Mouse (Mus musculus) liver, embryonic 12.5 days (tissue): ENCODE measurements around the gene Asb8. TPM values are rescaled to one million over a fixed set of nuclear protein-coding genes. Genes with fewer than 3 reads are reported as not detected.

Source experiments
- ATAC-seq: fragments of 200-750 bp; cut with Nextera tagmentation; 2 replicates; pipeline ENCODE4 v1.8.0; 2017; ENCODE audit warnings: moderate number of reproducible peaks, mild to moderate bottlenecking, moderate library complexity
- H3K27ac ChIP-seq: fragments of 300-500 bp; sonication (generic); 2 replicates; pipeline ENCODE4 v1.5.1; 2016; ENCODE audit warnings: mild to moderate bottlenecking
- H3K27me3 ChIP-seq: fragments of 300-500 bp; sonication (generic); replicated peaks from 2 replicates; pipeline ENCODE4 v1.6.1; 2016; ENCODE audit warnings: mild to moderate bottlenecking, moderate library complexity
- H3K36me3 ChIP-seq: fragments of 300-500 bp; sonication (generic); 2 replicates; pipeline ENCODE4 v1.6.1; 2016; ENCODE audit warnings: mild to moderate bottlenecking, moderate library complexity
- H3K4me1 ChIP-seq: fragments of 300-500 bp; sonication (generic); 2 replicates; pipeline ENCODE4 v1.6.1; 2016
- H3K4me2 ChIP-seq: fragments of 300-500 bp; sonication (generic); 2 replicates; pipeline ENCODE4 v1.6.1; 2016; ENCODE audit warnings: mild to moderate bottlenecking, moderate library complexity
- H3K4me3 ChIP-seq: fragments of 300-500 bp; sonication (generic); 2 replicates; pipeline ENCODE4 v1.5.1; 2016; ENCODE audit warnings: mild to moderate bottlenecking, moderate library complexity
- H3K9ac ChIP-seq: fragments of 300-500 bp; sonication (generic); 2 replicates; pipeline ENCODE4 v1.6.1; 2016; ENCODE audit warnings: mild to moderate bottlenecking, moderate library complexity
- H3K9me3 ChIP-seq: fragments of 300-500 bp; sonication (generic); replicated peaks from 2 replicates; pipeline ENCODE4 v1.6.1; 2016; ENCODE audit warnings: mild to moderate bottlenecking, moderate library complexity
- WGBS: fragments of 180-500 bp; shearing (Covaris S2); methylation state at CpG from one replicate; pipeline ENCODE4 v1.1.7; 2016; ENCODE audit not compliant: insufficient replicate concordance; 5-methylcytosine and 5-hydroxymethylcytosine counted together
- polyA plus RNA-seq: library from polyadenylated mRNA; unstranded; fragments of >200 nt; fragmentation: Nextera tagmentation; extraction: Ambion mirVana; gene quantifications from 2 replicates; pipeline ENCODE4 v1.2.1, GENCODE M21; 2016

The Asb8 gene
- polyA plus RNA-seq, 1 experiment from 2014 or later, result 25.6 TPM

DNA sequence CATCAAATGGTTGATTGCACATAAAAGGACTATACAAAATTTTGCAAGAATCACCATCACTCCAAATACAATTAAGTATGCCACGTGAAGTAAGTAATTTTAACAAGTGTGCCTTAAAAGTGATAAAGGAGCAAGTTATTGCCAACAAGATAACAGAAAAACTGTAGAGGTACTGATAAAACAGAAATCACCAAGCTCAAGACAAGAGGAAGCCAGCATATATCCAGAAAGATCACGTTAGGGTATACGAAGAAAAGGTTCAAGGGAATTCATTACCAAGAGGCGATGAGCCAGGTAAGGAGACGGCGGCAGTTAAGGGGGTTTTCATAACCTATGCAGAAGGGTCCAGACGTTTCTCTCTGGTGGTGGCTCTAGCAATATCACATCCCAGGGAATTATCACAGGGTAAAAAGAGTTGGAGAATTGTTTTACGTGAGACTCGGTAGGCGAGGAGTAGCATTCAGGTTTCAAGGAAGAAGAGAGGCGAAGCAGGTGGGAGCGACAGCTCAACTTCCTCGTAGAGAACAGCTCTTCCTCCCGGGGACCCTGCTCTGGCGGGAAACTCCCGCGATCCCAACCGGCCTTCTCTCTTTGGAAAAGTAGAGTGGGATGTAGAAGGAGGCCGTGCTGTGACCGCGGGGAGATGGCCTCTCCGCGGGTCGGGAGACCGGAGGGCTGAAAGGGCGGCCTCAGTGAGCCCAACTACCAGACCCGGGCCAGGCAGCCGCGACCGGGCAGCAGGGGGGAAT is 72.9 kb downstream of the Asb8 start, which contains the start of gene Pfkm:
TSS of gene Pfkm (plus strand) at position 218 of the 749 bp plus-strand sequence.
- Histone ChIP-seq H3K4me1 (peaks cover 45% of the 10 kb centered on the region), H3K9ac (peak within 1 kb of the TSS; percentile 94), H3K4me2 (peak within 1 kb of the TSS; percentile 74), H3K27me3 (no peaks in the 10 kb centered on the region), H3K9me3 (peaks cover 3% of the 10 kb centered on the region; the same call in 1 of the 2 replicates), H3K4me3 (peak within 1 kb of the TSS; percentile 94), H3K27ac (peak within 1 kb of the TSS; percentile 94), H3K36me3 (peaks cover 46% of the 10 kb centered on the region)
- ATAC-seq, result peak; percentile 48; the same call in 1 of the 2 replicates
- 1% methylated on average over 29 of the region's 30 CpGs for WGBS

DNA sequence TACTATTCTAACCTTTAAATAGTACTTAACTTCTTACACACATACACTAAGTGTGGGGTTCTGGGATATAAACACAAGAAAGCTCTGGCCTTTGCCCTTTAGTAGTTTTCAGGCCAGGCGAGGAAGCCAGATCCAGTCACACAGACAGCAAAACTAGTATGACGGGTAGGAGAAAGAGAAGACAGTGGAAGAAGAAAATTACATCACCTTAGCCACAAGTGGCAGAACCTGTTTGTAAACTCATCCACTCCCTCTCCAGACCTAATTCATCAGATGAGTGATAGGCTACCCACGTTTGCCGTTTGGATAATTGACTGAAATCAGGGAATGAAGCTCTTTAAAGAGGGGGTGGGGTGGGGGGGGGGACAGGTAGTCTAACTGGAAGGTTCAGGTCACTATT is 73.6 kb downstream of the Asb8 start:
- 21% methylated on average over 4 of the region's 4 CpGs for WGBS
- Histone ChIP-seq H3K4me2 (peak overlapping the region; percentile 74), H3K4me3 (peak overlapping the region; percentile 94), H3K9ac (peak overlapping the region; percentile 94), H3K36me3 (peaks cover 47% of the 10 kb centered on the region), H3K9me3 (peaks cover 2% of the 10 kb centered on the region; the same call in 1 of the 2 replicates), H3K4me1 (peaks cover 45% of the 10 kb centered on the region), H3K27me3 (no peaks in the 10 kb centered on the region), H3K27ac (peak overlapping the region; percentile 94)
- no peak for ATAC-seq

DNA sequence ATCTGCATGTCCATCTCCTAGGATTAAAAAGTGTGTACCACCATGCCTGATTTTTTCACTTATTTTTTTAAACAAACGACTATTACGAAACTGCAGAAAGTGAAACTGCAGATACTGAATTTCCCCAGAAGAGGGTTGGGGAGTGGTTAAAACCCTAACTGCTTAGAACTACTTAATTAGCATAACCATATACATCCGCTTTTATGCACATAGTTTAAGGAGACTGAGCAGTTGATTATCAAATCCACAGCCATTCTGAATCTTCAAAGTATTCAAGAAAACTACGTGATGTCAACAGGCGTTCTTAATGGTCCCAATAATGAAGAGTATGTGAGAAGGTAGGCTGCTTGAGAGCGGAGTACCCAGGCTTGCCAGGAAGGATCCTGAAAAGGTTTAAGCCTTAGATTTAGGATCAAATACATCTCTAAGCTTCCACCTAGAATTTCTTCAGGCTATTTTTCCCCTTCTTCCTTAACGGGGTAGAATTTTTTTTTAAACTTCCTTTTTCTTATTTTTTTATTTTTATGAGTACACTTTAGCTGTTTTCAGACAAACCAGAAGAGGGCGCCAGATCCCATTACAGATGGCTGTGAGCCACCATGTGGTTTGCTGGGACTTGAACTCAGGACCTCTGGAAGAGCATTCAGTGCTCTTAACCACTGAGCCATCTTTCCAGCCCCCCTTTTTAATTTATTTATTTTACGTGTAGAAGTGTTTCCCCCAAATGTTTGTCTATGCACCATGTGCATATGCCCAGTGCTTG is 75.8 kb downstream of the Asb8 start:
- Histone ChIP-seq H3K9me3 (no peaks in the 10 kb centered on the region), H3K36me3 (peaks cover 55% of the 10 kb centered on the region), H3K4me2 (no peak overlapping the region), H3K27me3 (no peaks in the 10 kb centered on the region), H3K27ac (no peak overlapping the region), H3K4me3 (no peak overlapping the region), H3K9ac (no peak overlapping the region), H3K4me1 (peaks cover 44% of the 10 kb centered on the region)
- ATAC-seq, result no peak
- 63% methylated on average over 9 of the region's 9 CpGs for WGBS

DNA sequence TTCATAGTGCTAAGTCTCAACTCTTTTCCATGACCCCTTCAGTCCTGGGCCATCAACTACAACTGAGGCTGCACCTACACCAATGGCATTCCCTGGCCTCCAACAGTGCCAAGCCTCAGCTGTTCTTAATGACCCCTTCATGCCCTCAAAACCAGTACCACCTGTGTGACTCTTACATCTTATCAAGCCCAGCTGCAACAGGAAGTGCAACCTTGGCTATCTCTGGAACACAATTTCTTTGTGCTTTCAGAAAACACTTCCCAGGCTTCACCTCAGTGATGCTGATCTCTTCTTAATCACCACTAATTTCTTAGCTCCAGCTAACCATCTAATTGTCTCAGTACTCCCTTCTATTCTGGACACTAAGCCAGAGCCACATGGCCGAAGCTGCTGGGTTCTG is 76.5 kb downstream of the Asb8 start:
- Histone ChIP-seq H3K27ac (no peak overlapping the region), H3K9me3 (no peaks in the 10 kb centered on the region), H3K9ac (no peak overlapping the region), H3K4me2 (no peak overlapping the region), H3K4me3 (no peak overlapping the region), H3K4me1 (peaks cover 37% of the 10 kb centered on the region), H3K36me3 (peaks cover 62% of the 10 kb centered on the region), H3K27me3 (no peaks in the 10 kb centered on the region)
- no peak for ATAC-seq
- WGBS, result 78% methylated on average over 1 of the region's 1 CpGs

Other genes with a start within 250 kb of the Asb8 start
- gene Tmem106c, start 201.4 kb downstream of the Asb8 start, polyA plus RNA-seq, result 15.6 and 18.1 TPM in 2 replicates
- gene Col2a1, start 160.9 kb downstream of the Asb8 start, polyA plus RNA-seq, result 1.1 and 1.3 TPM in 2 replicates
- gene Pfkm, start 73.0 kb downstream of the Asb8 start, polyA plus RNA-seq, result 28.8 and 30.3 TPM in 2 replicates
- gene Senp1, start 71.9 kb downstream of the Asb8 start, polyA plus RNA-seq, result 27.8 and 28.4 TPM in 2 replicates
- not detected in 2 replicates for gene Ccdc184, start 1.5 kb upstream of the Asb8 start, polyA plus RNA-seq
- gene Olfr288, start 29.9 kb upstream of the Asb8 start, polyA plus RNA-seq, result not detected in 2 replicates
- gene Gm44579, start 55.4 kb upstream of the Asb8 start, polyA plus RNA-seq, result not detected in 2 replicates
- gene Olfr287, start 55.4 kb upstream of the Asb8 start, polyA plus RNA-seq, result not detected in 2 replicates
- not detected in 2 replicates for gene Olfr286, start 68.8 kb upstream of the Asb8 start, polyA plus RNA-seq
- not detected in 2 replicates for gene H1fnt, start 91.7 kb upstream of the Asb8 start, polyA plus RNA-seq
- gene Zfp641, start 130.5 kb upstream of the Asb8 start, polyA plus RNA-seq, result 0.20 TPM in 1 of 2 replicates, not detected in the other
- gene Olfr285, start 151.7 kb upstream of the Asb8 start, polyA plus RNA-seq, result not detected in 2 replicates
- gene Olfr284, start 175.4 kb upstream of the Asb8 start, polyA plus RNA-seq, result not detected in 2 replicates
- not detected in 2 replicates for gene Olfr283, start 215.3 kb upstream of the Asb8 start, polyA plus RNA-seq